Mouse (Mus musculus) Patski (cell line): ENCODE measurements around the gene Copz2. TPM values are rescaled to one million over a fixed set of nuclear protein-coding genes. Genes with fewer than 3 reads are reported as not detected.

Experiments
- ATAC-seq: fragments of 100-300 bp; one replicate; pipeline ENCODE4 v1.8.0; 2021
- CTCF ChIA-PET: fragments of 350-600 bp; sonication (Branson Sonifier 250); formaldehyde crosslinking; loops from one replicate; lab custom pipeline; 2022; ENCODE audit warnings: inconsistent platforms; lab: Charles Lee
- POLR2A ChIA-PET: fragments of 350-600 bp; sonication (Branson Sonifier 250); formaldehyde crosslinking; loops from one replicate; lab custom pipeline; 2022; ENCODE audit warnings: antibody characterized with exemption, inconsistent platforms; lab: Charles Lee
- DNase-seq: peaks from one replicate; pipeline ENCODE4 v3.0.0-alpha.2; 2011; ENCODE audit warnings: low read depth, low spot score
- H3K27me3 ChIP-seq: fragments of 371-371 bp; one replicate; pipeline ENCODE4 v1.5.1; 2021
- CTCF ChIP-seq: fragments of 100-300 bp; IDR thresholded peaks from one replicate; pipeline ENCODE4 v1.5.1; 2021
- in situ Hi-C: fragments of 300-500 bp; cut with MboI; formaldehyde crosslinking; loops from 3 replicates; pipeline ENCODE4 v1.11.1; 2018; ENCODE audit warnings: low pct_unique_long_range_greater_than_20kb, mixed read lengths
- polyA plus RNA-seq: library from polyadenylated mRNA; unstranded; gene quantifications from one replicate; pipeline ENCODE4 v1.2.3, GENCODE M21; 2021

The Copz2 gene
- polyA plus RNA-seq, 1 experiment from 2014 or later = 56.7 TPM

DNA sequence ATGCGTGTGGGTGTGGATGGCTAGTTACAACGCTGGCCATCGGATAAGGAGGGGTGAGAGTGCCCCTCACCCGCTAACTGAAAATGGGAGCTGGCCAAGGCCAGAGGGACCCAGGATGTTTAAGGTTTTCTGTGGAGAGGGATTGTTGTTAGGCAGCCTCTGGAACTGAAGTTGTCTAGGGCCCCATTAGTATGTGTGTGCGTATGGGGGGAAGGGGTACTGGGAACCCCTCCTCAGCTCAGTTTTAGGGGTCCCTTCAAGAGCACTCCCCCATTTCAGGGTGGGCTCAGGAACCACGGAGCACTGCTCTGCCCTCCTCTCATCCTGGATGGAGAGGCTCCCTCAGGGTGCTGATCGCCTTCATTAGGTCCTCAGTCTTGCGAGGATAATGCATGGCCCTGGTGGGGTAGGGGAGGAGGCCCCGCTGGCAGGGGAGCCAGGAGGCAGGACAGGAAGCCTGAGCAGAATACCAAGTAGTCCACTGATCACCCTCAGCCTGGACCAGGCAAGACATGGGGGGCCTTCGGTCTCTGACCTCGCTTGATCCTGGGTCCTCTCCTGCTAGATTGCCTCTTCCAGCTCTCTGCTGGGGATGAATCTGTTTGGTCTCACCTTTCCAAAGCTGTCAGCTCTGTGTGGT lies 43.7 kb downstream of the Copz2 start:
- no peak for ATAC-seq
- in situ Hi-C loops = no loop called here
- TF ChIP-seq CTCF = no peak
- CTCF ChIA-PET = no interaction called here
- no peak for DNase-seq
- no peaks in the 10 kb centered on the region for H3K27me3 ChIP-seq
- POLR2A ChIA-PET = no interaction called here

DNA sequence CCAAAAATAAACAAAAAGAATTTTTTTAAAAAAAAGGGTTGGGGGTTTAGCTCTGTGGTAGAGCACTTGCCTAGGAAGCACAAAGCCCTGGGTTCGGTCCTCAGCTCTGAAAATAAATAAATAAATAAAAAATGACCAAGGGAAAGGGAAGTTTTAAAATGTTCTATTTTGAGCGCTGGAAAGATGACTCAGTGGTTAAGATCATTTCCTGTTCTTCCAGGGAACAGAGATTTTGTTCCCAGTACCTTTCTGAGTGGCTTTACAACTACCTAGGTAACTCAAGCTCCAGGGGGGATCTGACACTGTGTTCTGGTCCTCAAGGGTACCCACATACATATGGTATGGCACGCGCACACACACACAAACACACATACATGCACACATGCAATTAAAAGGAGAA lies 46.2 kb downstream of the Copz2 start:
- CTCF ChIA-PET = interaction anchor here (1.1 kb wide), 1 partner anchor 34 kb away, joined by 3 read pairs; no protein-coding TSS in a partner anchor

GRCm38 (mm10) chr11:96899449-96900306 lies 50.0 kb downstream of the Copz2 start:
- no peak for TF ChIP-seq CTCF
- CTCF ChIA-PET = no interaction called here
- no peak for DNase-seq

More for the DNA sequence above, 46.2 kb downstream of the Copz2 start:
- ATAC-seq (no peak), DNase-seq (no peak)
- in situ Hi-C loops = no loop called here
- POLR2A ChIA-PET = interaction anchor here (0.9 kb wide), 1 partner anchor 32 kb away, joined by 3 read pairs; the partner anchor contains the start of gene Prr15l
- TF ChIP-seq CTCF = no peak
- H3K27me3 ChIP-seq = no peaks in the 10 kb centered on the region

GRCm38 (mm10) chr11:96901332-96901731 lies 51.7 kb downstream of the Copz2 start:
- ATAC-seq = no peak
- in situ Hi-C loops = no loop called here
- ChIA-PET CTCF (interaction anchor here (1.1 kb wide), 1 partner anchor 8 kb away, joined by 3 read pairs; no protein-coding TSS in a partner anchor), POLR2A (no interaction called here)
- TF ChIP-seq CTCF = no peak
- no peaks in the 10 kb centered on the region for H3K27me3 ChIP-seq
- no peak for DNase-seq

More at GRCm38 (mm10) chr11:96899449-96900306, 50.0 kb downstream of the Copz2 start:
- POLR2A ChIA-PET = interaction anchor here (0.5 to 1.0 kb wide), 2 partner anchors 32 to 634 kb away, joined by 3 to 8 read pairs; no protein-coding TSS in a partner anchor
- H3K27me3 ChIP-seq = no peaks in the 10 kb centered on the region
- ATAC-seq = no peak
- in situ Hi-C loops = no loop called here

GRCm38 (mm10) chr11:96902639-96903635 lies 53.3 kb downstream of the Copz2 start:
- in situ Hi-C loops = no loop called here
- ChIA-PET CTCF (no interaction called here), POLR2A (no interaction called here)
- no peak for TF ChIP-seq CTCF
- DNase-seq = no peak
- H3K27me3 ChIP-seq = no peaks in the 10 kb centered on the region
- no peak for ATAC-seq

GRCm38 (mm10) chr11:96906431-96907161 lies 56.9 kb downstream of the Copz2 start:
- no peak for TF ChIP-seq CTCF
- no peaks in the 10 kb centered on the region for H3K27me3 ChIP-seq
- CTCF ChIA-PET = interaction anchor here (1.5 kb wide), 1 partner anchor 39 kb away, joined by 8 read pairs; no protein-coding TSS in a partner anchor
- DNase-seq = no peak
- in situ Hi-C loops = no loop called here
- POLR2A ChIA-PET = no interaction called here
- no peak for ATAC-seq

GRCm38 (mm10) chr11:96908594-96908993 lies 58.9 kb downstream of the Copz2 start:
- DNase-seq (no peak), ATAC-seq (no peak)
- no peak for TF ChIP-seq CTCF
- CTCF ChIA-PET = interaction anchor here (0.6 to 1.4 kb wide), 2 partner anchors 18 to 35 kb away, joined by 3 read pairs; no protein-coding TSS in a partner anchor
- H3K27me3 ChIP-seq = no peaks in the 10 kb centered on the region
- in situ Hi-C loops = no loop called here
- POLR2A ChIA-PET = no interaction called here

- ATAC-seq (no peak), DNase-seq (no peak)
- CTCF ChIA-PET = interaction anchor here (0.7 to 1.9 kb wide), 8 partner anchors 8 to 54 kb away, joined by 3 to 13 read pairs (median 4); no protein-coding TSS in a partner anchor
- H3K27me3 ChIP-seq = no peaks in the 10 kb centered on the region
- POLR2A ChIA-PET = interaction anchor here (0.6 kb wide), 1 partner anchor 43 kb away, joined by 3 read pairs; no protein-coding TSS in a partner anchor
- no peak for TF ChIP-seq CTCF
- in situ Hi-C loops = loop anchor here (5.0 kb wide), 1 partner anchor 43 kb away; no protein-coding TSS in a partner anchor
Measured at GRCm38 (mm10) chr11:96910003-96910402, 60.3 kb downstream of the Copz2 start.

Other genes starting within 250 kb of the Copz2 start
- gene Snx11, start 72.3 kb upstream of the Copz2 start, polyA plus RNA-seq = 23.6 TPM
- 111 TPM for gene Cbx1, start 60.7 kb upstream of the Copz2 start, polyA plus RNA-seq
- gene Nfe2l1, start 19.9 kb upstream of the Copz2 start, polyA plus RNA-seq = 362 TPM
- gene Cdk5rap3, start 66.6 kb downstream of the Copz2 start, polyA plus RNA-seq = 95.8 TPM
- 2.1 TPM for gene Prr15l, start 78.2 kb downstream of the Copz2 start, polyA plus RNA-seq
- gene Pnpo, start 94.1 kb downstream of the Copz2 start, polyA plus RNA-seq = 26.5 TPM
- gene Sp2, start 133.1 kb downstream of the Copz2 start, polyA plus RNA-seq = 13.0 TPM
- 0.53 TPM for gene Sp6, start 163.5 kb downstream of the Copz2 start, polyA plus RNA-seq
- 47.0 TPM for gene Scrn2, start 180.1 kb downstream of the Copz2 start, polyA plus RNA-seq
- 5.4 TPM for gene Lrrc46, start 191.5 kb downstream of the Copz2 start, polyA plus RNA-seq
- gene Mrpl10, start 191.7 kb downstream of the Copz2 start, polyA plus RNA-seq = 87.0 TPM
- 11.1 TPM for gene Osbpl7, start 200.8 kb downstream of the Copz2 start, polyA plus RNA-seq